Mouse (Mus musculus): ENCODE results near the gene Zc3h12a. TPM values are rescaled to one million over a fixed set of nuclear protein-coding genes. Genes with fewer than 3 reads are reported as not detected.

Gene Zc3h12a
- polyA plus RNA-seq, 1 experiment from 2014 or later, result 0.55 TPM

DNA sequence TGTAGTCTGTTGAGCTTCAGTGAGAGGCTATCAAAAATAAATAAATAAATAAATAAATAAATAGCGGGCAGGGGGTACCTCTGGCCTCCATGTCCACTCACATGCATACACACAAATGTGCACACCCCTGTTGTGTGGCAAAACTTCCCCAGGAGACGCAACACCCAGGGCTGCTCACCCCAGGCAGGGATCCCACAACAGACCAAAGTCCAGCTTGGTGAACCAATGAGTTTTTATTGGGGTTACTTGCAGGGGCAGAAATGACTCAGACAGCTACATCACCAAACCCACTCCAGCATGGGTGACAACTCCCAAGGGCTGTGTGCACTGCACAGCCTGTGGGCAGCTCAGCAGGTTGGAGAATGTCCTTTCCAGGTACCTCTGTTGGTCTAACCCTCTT is 49.9 kb downstream of the Zc3h12a start:
- no peak overlapping the region for H3K9ac ChIP-seq (ENCODE audit: low read length)
- ATAC-seq (ENCODE audit: low read depth), result no peak
- H3K27ac ChIP-seq (ENCODE audit: low read length), result no peak overlapping the region
- no peaks in the 10 kb centered on the region for H3K4me1 ChIP-seq (replicated peaks; ENCODE audit: control insufficient read depth, insufficient read depth, low read length)
- H3K9me3 ChIP-seq (ENCODE audit: control insufficient read depth, low read length), result no peaks in the 10 kb centered on the region
- no peaks in the 10 kb centered on the region for H3K27me3 ChIP-seq (ENCODE audit: control insufficient read depth, insufficient read depth, low read depth, low read length)
- no peak overlapping the region for H3K4me2 ChIP-seq (ENCODE audit: low read depth, low read length)
- H3K36me3 ChIP-seq (ENCODE audit: control insufficient read depth, insufficient read depth, low read length), result peaks cover 30% of the 10 kb centered on the region; the same call in 1 of the 2 replicates
- no peak overlapping the region for H3K4me3 ChIP-seq (ENCODE audit: low read length)
- WGBS, result 75% methylated on average over 2 of the region's 2 CpGs

Other genes starting within 250 kb of the Zc3h12a start
- gene Epha10, start 246.9 kb downstream of the Zc3h12a start, polyA plus RNA-seq (2015; fragmentation: Nextera tagmentation; extraction: Ambion mirVana), result not detected in 2 replicates
- 11.1 and 13.1 TPM in 2 replicates for gene 9930104L06Rik, start 190.8 kb downstream of the Zc3h12a start, polyA plus RNA-seq (2015; fragmentation: Nextera tagmentation; extraction: Ambion mirVana)
- gene Cdca8, start 188.5 kb downstream of the Zc3h12a start, polyA plus RNA-seq (2015; fragmentation: Nextera tagmentation; extraction: Ambion mirVana), result 150 and 151 TPM in 2 replicates
- gene Rspo1, start 141.4 kb downstream of the Zc3h12a start, polyA plus RNA-seq (2015; fragmentation: Nextera tagmentation; extraction: Ambion mirVana), result 7.4 and 8.0 TPM in 2 replicates
- 70.6 and 70.8 TPM in 2 replicates for gene Gnl2, start 111.3 kb downstream of the Zc3h12a start, polyA plus RNA-seq (2015; fragmentation: Nextera tagmentation; extraction: Ambion mirVana)
- gene Dnali1, start 62.1 kb downstream of the Zc3h12a start, polyA plus RNA-seq (2015; fragmentation: Nextera tagmentation; extraction: Ambion mirVana), result 4.6 and 6.6 TPM in 2 replicates
- gene Snip1, start 61.2 kb downstream of the Zc3h12a start, polyA plus RNA-seq (2015; fragmentation: Nextera tagmentation; extraction: Ambion mirVana), result 24.1 and 28.8 TPM in 2 replicates
- 48.9 and 49.7 TPM in 2 replicates for gene Meaf6, start 42.7 kb downstream of the Zc3h12a start, polyA plus RNA-seq (2015; fragmentation: Nextera tagmentation; extraction: Ambion mirVana)

Data from lung, embryonic 16.5 days (tissue).